Mouse (Mus musculus) heart, postnatal 10 days (tissue): Measurements from ENCODE around the gene Hmgcll1. TPM values are rescaled to one million over a fixed set of nuclear protein-coding genes. Genes with fewer than 3 reads are reported as not detected.

ENCODE experiments used
- total RNA-seq, 2 experiments: library from RNA; stranded (reverse); gene quantifications; 2 replicates each; pipeline ENCODE4 v1.2.3; 2021

The Hmgcll1 gene
- total RNA-seq, 2 experiments from 2014 or later = 0.10 to 0.17 TPM

Other genes with a start within 250 kb of the Hmgcll1 start
- 1 to 10 TPM; 1.9 TPM for gene Bmp5, start 239.5 kb upstream of the Hmgcll1 start, total RNA-seq
- not detected for gene Gfral, start 198.8 kb downstream of the Hmgcll1 start, total RNA-seq